Mouse (Mus musculus) urinary bladder, postnatal 0 days (tissue): ENCODE data around the gene Trim6. TPM values are rescaled to one million over a fixed set of nuclear protein-coding genes. Genes with fewer than 3 reads are reported as not detected.

Experiments used
- polyA plus RNA-seq: library from polyadenylated mRNA; unstranded; fragments of >200 nt; fragmentation: Nextera tagmentation; extraction: Ambion mirVana; gene quantifications from 2 replicates; pipeline ENCODE4 v1.2.1, GENCODE M21; 2015

The Trim6 gene
- polyA plus RNA-seq: 0.63 and 1.2 TPM in 2 replicates

DNA sequence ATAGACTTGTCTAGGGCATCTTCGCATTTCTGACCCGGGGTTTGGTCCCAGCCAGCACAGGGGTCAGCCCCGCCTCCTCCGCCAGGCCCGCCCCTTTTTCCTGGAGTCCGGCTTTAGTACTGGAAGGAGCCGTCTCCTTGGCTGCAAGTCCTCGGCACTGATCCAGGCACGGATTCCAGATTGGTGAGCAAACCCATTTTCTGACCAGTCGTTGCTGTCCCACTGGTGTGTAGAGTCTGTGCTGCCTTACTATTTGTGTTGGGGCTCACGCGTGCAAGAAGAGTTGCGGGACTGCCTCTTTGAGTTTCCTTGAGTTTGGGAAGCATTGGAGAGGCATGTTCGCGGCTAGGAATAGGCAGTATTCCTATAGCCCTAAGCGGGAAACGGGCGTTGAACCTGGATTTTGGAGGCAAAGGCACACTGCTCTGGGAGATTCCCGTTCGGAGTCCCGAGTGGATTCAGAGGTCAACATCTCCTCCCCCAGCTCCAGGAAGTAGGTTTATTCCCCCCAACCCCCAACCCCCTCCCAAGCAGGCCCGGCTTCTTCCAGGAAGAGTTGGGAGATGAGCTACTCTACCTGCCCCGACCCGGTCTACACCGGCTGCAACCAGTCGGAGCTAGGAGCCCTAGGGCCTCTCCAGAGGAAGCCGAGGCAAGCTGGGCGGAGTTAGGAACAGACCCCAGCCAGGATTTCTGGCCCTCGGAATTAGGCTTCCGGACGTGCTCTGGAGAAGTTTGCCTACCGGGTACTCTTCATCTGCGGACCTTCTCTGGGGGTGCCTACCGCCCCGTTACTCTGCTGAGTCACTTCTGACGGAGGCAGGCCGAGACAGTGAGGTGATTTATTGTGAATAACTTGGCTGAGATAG, at the start of gene Trim6:
TSS of gene Trim6 (plus strand) at position 93 of the 869 bp plus-strand sequence.

DNA sequence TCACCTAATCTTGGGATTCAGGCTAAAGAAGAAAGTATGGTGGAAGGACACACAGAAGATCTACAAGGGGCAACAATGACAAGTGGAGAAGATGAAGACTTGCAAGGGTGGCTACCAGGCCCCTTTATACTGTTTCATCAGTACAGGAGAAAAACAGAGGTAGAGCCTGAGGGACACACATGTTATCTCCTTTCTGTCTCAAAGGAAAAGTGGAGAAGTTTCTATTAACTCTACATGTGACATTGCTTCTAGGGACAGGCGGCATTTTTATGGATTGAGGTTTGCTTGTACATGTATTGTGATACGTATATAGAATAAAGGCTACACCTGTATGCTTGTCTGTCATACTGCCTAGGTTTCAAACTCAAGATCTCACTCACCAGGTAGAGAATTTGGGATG, 35.3 kb upstream of the Trim6 start, which contains the start of gene Olfr648:
TSS of gene Olfr648 (minus strand) at position 101 of the 400 bp plus-strand sequence.

DNA sequence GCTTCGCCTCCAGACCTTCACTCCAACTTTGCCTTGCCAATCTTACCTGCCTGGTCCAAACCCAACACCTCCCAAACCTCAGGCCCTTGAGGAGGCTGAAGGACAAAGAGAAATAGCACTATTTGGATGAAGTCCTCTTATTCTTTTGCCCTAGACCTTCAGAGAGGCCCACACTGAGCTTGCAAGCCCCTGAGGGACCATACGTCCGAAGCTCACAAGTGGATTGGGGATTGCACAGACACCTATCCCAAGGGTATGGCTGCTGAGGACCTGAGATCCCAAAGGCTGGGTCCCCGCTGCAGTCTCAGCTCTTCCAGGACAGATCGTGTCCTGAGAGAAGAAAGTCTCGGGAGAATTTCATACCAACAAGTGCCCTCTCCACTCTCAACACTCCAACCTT, 22.7 kb upstream of the Trim6 start, which contains the start of gene Olfr649:
TSS of gene Olfr649 (minus strand) at position 101 of the 400 bp plus-strand sequence.

DNA sequence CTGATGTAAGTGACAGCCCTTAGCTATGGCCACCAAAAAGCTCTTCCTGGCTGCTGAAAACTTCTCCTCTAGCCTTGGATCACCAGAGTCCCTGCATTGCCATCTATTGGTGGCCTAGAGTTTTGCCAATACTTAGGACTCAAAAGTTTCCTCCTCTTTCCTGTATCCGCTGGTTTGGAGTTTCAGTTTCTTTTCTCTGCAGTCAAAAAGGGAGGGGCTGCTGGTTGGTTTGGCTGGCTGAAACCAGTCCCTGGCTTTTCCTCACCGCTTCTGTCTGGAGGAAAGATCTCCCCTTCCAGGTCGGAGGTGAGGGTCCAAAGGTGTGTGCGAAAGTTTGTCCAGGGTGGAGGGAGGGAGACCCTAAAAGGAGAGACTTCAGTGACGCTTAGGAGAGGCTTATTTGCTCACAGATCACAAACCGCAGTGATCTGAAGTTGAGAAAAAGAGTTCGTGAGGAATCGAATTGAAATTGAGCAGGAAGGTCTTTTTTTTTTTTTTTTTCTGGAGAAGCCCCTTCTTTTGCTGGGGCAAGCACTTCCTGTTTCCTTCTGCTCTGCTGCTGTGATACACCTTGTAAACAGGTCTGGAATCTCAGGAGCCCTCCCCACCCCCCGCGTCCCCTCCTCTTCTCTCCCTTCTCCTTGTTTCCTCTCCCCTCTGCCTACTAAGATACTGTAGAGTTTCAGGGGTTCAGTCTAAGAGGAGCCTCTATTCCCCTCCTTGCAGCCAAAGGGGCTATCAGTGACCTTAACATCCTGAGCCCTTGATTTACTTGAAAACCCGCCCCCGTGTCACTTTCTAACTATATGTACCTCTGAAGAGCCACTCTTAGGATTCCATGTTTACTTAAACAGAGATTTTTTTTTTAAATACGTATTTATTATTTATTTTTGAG, 25.9 kb downstream of the Trim6 start, which contains the start of gene Trim34a:
TSS of gene Trim34a (plus strand) at position 171 of the 895 bp plus-strand sequence.

Other genes with a start within 250 kb of the Trim6 start
- not detected in 2 replicates for gene Olfr635, start 247.6 kb upstream of the Trim6 start, polyA plus RNA-seq
- gene Olfr638, start 220.0 kb upstream of the Trim6 start, polyA plus RNA-seq: not detected in 2 replicates
- gene Olfr639, start 201.5 kb upstream of the Trim6 start, polyA plus RNA-seq: not detected in 2 replicates
- not detected in 2 replicates for gene Olfr640, start 193.2 kb upstream of the Trim6 start, polyA plus RNA-seq
- gene Olfr641, start 183.3 kb upstream of the Trim6 start, polyA plus RNA-seq: not detected in 2 replicates
- not detected in 2 replicates for gene Olfr642, start 166.1 kb upstream of the Trim6 start, polyA plus RNA-seq
- gene 4930516K23Rik, start 157.3 kb upstream of the Trim6 start, polyA plus RNA-seq: not detected in 2 replicates
- not detected in 2 replicates for gene Olfr644, start 146.9 kb upstream of the Trim6 start, polyA plus RNA-seq
- gene Olfr645, start 133.3 kb upstream of the Trim6 start, polyA plus RNA-seq: not detected in 2 replicates
- gene Olfr646, start 113.9 kb upstream of the Trim6 start, polyA plus RNA-seq: not detected in 2 replicates
- gene Ubqln5, start 89.0 kb upstream of the Trim6 start, polyA plus RNA-seq: not detected in 2 replicates
- gene Olfr643, start 81.4 kb upstream of the Trim6 start, polyA plus RNA-seq: not detected in 2 replicates
- gene Ubqln3, start 75.5 kb upstream of the Trim6 start, polyA plus RNA-seq: not detected in 2 replicates
- not detected in 2 replicates for gene Ubqlnl, start 68.2 kb upstream of the Trim6 start, polyA plus RNA-seq
- gene Olfm5, start 54.0 kb upstream of the Trim6 start, polyA plus RNA-seq: not detected in 2 replicates
- 0.05 and 0.07 TPM in 2 replicates for gene Olfr648, start 35.4 kb upstream of the Trim6 start, polyA plus RNA-seq
- gene Olfr649, start 22.8 kb upstream of the Trim6 start, polyA plus RNA-seq: not detected in 2 replicates
- 2.3 and 2.7 TPM in 2 replicates for gene Trim34a, start 25.7 kb downstream of the Trim6 start, polyA plus RNA-seq
- 0.36 and 0.41 TPM in 2 replicates for gene Trim5, start 69.3 kb downstream of the Trim6 start, polyA plus RNA-seq
- gene Trim12a, start 96.7 kb downstream of the Trim6 start, polyA plus RNA-seq: 5.6 and 6.2 TPM in 2 replicates
- gene Trim34b, start 110.7 kb downstream of the Trim6 start, polyA plus RNA-seq: 0.11 and 0.29 TPM in 2 replicates
- gene Trim12c, start 134.6 kb downstream of the Trim6 start, polyA plus RNA-seq: 2.0 and 2.2 TPM in 2 replicates
- 0.14 and 0.67 TPM in 2 replicates for gene Trim30b, start 151.1 kb downstream of the Trim6 start, polyA plus RNA-seq
- gene Trim30c, start 182.0 kb downstream of the Trim6 start, polyA plus RNA-seq: 0.33 and 0.45 TPM in 2 replicates
- 2.1 and 3.0 TPM in 2 replicates for gene Trim30a, start 246.4 kb downstream of the Trim6 start, polyA plus RNA-seq